Mouse (Mus musculus) kidney, embryonic 14.5 days (tissue): ENCODE measurements around the gene Dnm2. TPM values are rescaled to one million over a fixed set of nuclear protein-coding genes. Genes with fewer than 3 reads are reported as not detected.

Experiments used
- ATAC-seq: fragments of 200-750 bp; cut with Nextera tagmentation; 2 replicates; pipeline ENCODE4 v1.8.0; 2017; ENCODE audit warnings: moderate number of reproducible peaks, mild to moderate bottlenecking, moderate TSS enrichment, moderate library complexity; ENCODE audit not compliant: low FRiP score, low TSS enrichment
- H3K27ac ChIP-seq: fragments of 300-500 bp; sonication (generic); 2 replicates; pipeline ENCODE4 v1.5.1; 2014; ENCODE audit warnings: low read depth, mild to moderate bottlenecking, low read length, moderate library complexity, mixed read lengths
- H3K27me3 ChIP-seq: fragments of 300-500 bp; sonication (generic); 2 replicates; pipeline ENCODE4 v1.6.1; 2014; ENCODE audit warnings: mild to moderate bottlenecking, low read length; ENCODE audit not compliant: control insufficient read depth, insufficient read depth
- H3K36me3 ChIP-seq: fragments of 300-500 bp; sonication (generic); 2 replicates; pipeline ENCODE4 v1.6.1; 2014; ENCODE audit warnings: low read length, mixed read lengths; ENCODE audit not compliant: control insufficient read depth, insufficient read depth
- H3K4me1 ChIP-seq: fragments of 300-500 bp; sonication (generic); 2 replicates; pipeline ENCODE4 v1.6.1; 2014; ENCODE audit warnings: low read length, mixed read lengths; ENCODE audit not compliant: control insufficient read depth, insufficient read depth
- H3K4me2 ChIP-seq: fragments of 300-500 bp; sonication (generic); replicated peaks from 2 replicates; pipeline ENCODE4 v1.6.1; 2014; ENCODE audit warnings: low read depth, mild to moderate bottlenecking, low read length
- H3K4me3 ChIP-seq: fragments of 300-500 bp; sonication (generic); 2 replicates; pipeline ENCODE4 v1.5.1; 2014; ENCODE audit warnings: mild to moderate bottlenecking, low read length
- H3K9ac ChIP-seq: fragments of 300-500 bp; sonication (generic); 2 replicates; pipeline ENCODE4 v1.6.1; 2014; ENCODE audit warnings: low read depth, mild to moderate bottlenecking, low read length, moderate library complexity
- H3K9me3 ChIP-seq: fragments of 300-500 bp; sonication (generic); 2 replicates; pipeline ENCODE4 v1.6.1; 2016; ENCODE audit warnings: low read length; ENCODE audit not compliant: control insufficient read depth
- WGBS: fragments of 180-500 bp; shearing (Covaris S2); extraction: QIAGEN DNeasy Blood & Tissue Kit; methylation state at CpG from one replicate; pipeline ENCODE4 v1.1.7; 2014; 5-methylcytosine and 5-hydroxymethylcytosine counted together
- polyA plus RNA-seq: library from polyadenylated mRNA; unstranded; fragments of >200 nt; fragmentation: Nextera tagmentation; extraction: Ambion mirVana; gene quantifications from 2 replicates; pipeline ENCODE4 v1.2.1, GENCODE M21; 2014

The Dnm2 gene
- polyA plus RNA-seq, 1 experiment from 2014 or later: 66.1 TPM

DNA sequence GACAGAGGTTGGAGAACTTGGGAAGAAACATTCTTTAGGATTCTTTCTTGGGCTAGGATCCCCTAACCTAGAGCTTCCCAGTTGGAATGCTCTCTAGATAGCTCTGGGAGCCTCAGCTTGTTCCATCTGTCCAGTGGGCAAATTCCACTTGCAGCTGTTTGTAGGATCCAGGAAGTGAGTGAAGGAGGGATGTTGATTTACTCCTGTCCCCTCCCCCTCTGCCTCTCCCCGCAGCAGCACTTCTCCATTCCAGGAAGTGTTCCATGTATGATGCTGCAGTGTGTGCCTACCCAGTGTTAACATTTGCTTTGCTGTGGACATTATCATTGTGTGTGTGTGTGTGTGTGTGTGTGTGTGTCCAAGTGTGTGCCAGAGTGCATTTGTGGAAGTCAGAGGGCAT lies 1.3 kb downstream of the Dnm2 start:
- no peak overlapping the region for H3K27ac ChIP-seq
- no peak for ATAC-seq
- H3K9me3 ChIP-seq: no peaks in the 10 kb centered on the region
- H3K9ac ChIP-seq: peak overlapping the region; percentile 93; the same call in 1 of the 2 replicates
- H3K4me1 ChIP-seq: peaks cover 20% of the 10 kb centered on the region
- 0% methylated on average over 1 of the region's 1 CpGs for WGBS
- peaks cover 8% of the 10 kb centered on the region; the same call in 1 of the 2 replicates for H3K36me3 ChIP-seq
- peak overlapping the region; percentile 93 for H3K4me2 ChIP-seq
- no peaks in the 10 kb centered on the region for H3K27me3 ChIP-seq
- peak overlapping the region; percentile 98 for H3K4me3 ChIP-seq

DNA sequence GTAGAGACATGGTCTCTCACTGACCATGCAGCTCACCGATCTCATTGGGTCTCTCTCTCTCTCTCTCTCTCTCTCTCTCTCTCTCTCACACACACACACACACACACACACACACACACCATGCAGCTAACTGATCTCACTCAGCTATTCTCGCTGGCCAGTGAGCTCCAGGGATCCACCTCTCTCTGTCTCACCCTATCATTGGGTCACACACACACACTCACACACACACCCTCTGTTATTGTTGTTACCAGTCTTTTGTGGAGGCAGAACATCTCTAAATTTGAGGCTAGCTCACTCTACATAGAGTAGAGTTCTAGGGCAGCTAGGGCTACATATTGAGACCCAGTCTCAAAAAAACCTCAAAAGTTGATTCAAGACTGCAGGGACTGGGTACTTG lies 1.8 kb downstream of the Dnm2 start:
- Histone ChIP-seq H3K4me1 (peaks cover 20% of the 10 kb centered on the region), H3K27me3 (no peaks in the 10 kb centered on the region), H3K4me2 (peak overlapping the region; percentile 93; the same call in 1 of the 2 replicates), H3K36me3 (peaks cover 3% of the 10 kb centered on the region; the same call in 1 of the 2 replicates), H3K9ac (no peak overlapping the region), H3K9me3 (no peaks in the 10 kb centered on the region), H3K4me3 (peak overlapping the region; percentile 98; the same call in 1 of the 2 replicates), H3K27ac (no peak overlapping the region)
- ATAC-seq: no peak
- 65% methylated on average over 2 of the region's 2 CpGs for WGBS

- Histone ChIP-seq H3K36me3 (no peaks in the 10 kb centered on the region), H3K4me1 (peaks cover 20% of the 10 kb centered on the region), H3K9ac (no peak overlapping the region), H3K4me2 (no peak overlapping the region), H3K27me3 (no peaks in the 10 kb centered on the region), H3K4me3 (no peak overlapping the region), H3K27ac (no peak overlapping the region), H3K9me3 (no peaks in the 10 kb centered on the region)
- no peak for ATAC-seq
- WGBS: 84% methylated on average over 2 of the region's 2 CpGs
Observed at GRCm38 (mm10) chr9:21427773-21428172, 3.1 kb downstream of the Dnm2 start.

DNA sequence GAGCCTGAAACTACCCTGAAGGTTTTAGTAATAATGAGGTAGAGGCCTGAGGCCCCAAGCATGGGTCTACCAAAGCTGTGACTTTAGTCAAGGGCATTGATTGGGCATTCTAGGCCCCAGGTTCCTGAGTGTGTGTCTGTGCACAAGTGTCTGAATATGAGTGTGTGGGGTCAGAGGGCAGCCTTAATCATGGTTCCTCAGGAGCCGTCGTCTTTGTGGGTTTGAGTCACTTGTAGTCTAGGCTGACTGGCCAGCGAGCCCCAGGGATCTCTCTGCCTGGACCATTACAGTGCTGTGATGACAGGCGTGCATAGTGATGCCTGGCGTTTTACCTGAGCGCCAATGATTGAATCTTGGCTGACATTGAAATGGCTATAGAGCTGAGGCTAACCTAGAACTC lies 3.5 kb downstream of the Dnm2 start:
- no peaks in the 10 kb centered on the region for H3K27me3 ChIP-seq
- H3K9ac ChIP-seq: no peak overlapping the region
- H3K4me3 ChIP-seq: no peak overlapping the region
- H3K36me3 ChIP-seq: no peaks in the 10 kb centered on the region
- no peaks in the 10 kb centered on the region for H3K9me3 ChIP-seq
- 80% methylated on average over 6 of the region's 6 CpGs for WGBS
- no peak overlapping the region for H3K27ac ChIP-seq
- no peak overlapping the region for H3K4me2 ChIP-seq
- peaks cover 20% of the 10 kb centered on the region for H3K4me1 ChIP-seq
- ATAC-seq: no peak

DNA sequence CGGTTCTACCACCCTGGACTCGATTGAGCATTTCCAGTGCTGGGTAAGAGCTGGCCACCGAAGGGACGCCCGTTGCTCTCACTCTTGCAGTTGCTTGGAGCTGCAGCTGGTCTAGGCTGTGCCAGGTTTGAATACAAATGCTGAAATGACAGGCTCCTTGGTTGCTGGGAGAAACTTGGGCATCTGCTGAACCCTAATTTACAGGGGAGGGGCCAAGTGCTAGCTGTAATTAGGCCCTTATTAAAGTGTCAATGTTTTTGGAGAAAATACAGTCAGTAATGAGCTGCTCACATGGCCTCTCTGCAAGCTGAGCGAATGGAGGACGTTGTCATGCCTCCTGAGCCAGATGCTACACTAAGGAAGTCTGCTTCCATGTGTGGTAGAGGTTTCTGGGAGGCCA lies 6.0 kb downstream of the Dnm2 start:
- no peak overlapping the region for H3K27ac ChIP-seq
- WGBS: 79% methylated on average over 7 of the region's 7 CpGs

DNA sequence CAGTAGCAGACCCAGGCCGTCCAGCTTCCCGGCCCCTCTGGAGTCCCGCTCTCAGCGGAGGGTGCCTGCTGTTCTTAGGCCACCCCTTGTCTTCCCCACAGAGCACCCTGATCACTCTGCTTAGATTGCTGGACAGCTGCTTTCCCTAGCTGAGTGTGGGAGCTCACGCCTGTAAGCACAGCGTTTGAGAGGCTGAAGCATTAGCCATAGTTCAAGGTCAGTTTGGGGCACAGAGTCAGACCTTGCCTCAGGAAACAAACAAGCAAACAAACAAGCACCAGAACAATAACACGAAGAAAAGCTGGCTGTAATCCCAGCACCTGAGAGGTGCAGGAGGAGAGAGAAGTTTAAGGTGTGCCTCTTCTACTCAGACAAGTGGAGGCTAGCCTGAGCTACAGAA lies 7.4 kb downstream of the Dnm2 start:
- no peak for ATAC-seq
- Histone ChIP-seq H3K27me3 (no peaks in the 10 kb centered on the region), H3K36me3 (no peaks in the 10 kb centered on the region), H3K4me1 (peaks cover 10% of the 10 kb centered on the region; the same call in 1 of the 2 replicates), H3K9ac (no peak overlapping the region), H3K27ac (no peak overlapping the region), H3K9me3 (no peaks in the 10 kb centered on the region), H3K4me2 (no peak overlapping the region), H3K4me3 (no peak overlapping the region)
- 82% methylated on average over 7 of the region's 7 CpGs for WGBS

More for the DNA sequence above, 6.0 kb downstream of the Dnm2 start:
- H3K36me3 ChIP-seq: no peaks in the 10 kb centered on the region
- ATAC-seq: no peak
- H3K4me3 ChIP-seq: no peak overlapping the region
- H3K4me2 ChIP-seq: no peak overlapping the region
- H3K27me3 ChIP-seq: no peaks in the 10 kb centered on the region
- H3K9me3 ChIP-seq: no peaks in the 10 kb centered on the region
- peaks cover 21% of the 10 kb centered on the region for H3K4me1 ChIP-seq
- H3K9ac ChIP-seq: no peak overlapping the region

GRCm38 (mm10) chr9:21433766-21434165 lies 9.1 kb downstream of the Dnm2 start:
- H3K4me1 ChIP-seq: peaks cover 10% of the 10 kb centered on the region; the same call in 1 of the 2 replicates
- 81% methylated on average over 8 of the region's 8 CpGs for WGBS
- no peaks in the 10 kb centered on the region for H3K36me3 ChIP-seq
- H3K27ac ChIP-seq: no peak overlapping the region
- no peak overlapping the region for H3K4me3 ChIP-seq
- no peaks in the 10 kb centered on the region for H3K9me3 ChIP-seq
- H3K4me2 ChIP-seq: no peak overlapping the region
- no peak overlapping the region for H3K9ac ChIP-seq
- ATAC-seq: no peak
- no peaks in the 10 kb centered on the region for H3K27me3 ChIP-seq

- Histone ChIP-seq H3K4me1 (peaks cover 11% of the 10 kb centered on the region), H3K27me3 (no peaks in the 10 kb centered on the region), H3K36me3 (no peaks in the 10 kb centered on the region), H3K9ac (no peak overlapping the region), H3K4me2 (no peak overlapping the region), H3K9me3 (no peaks in the 10 kb centered on the region), H3K4me3 (no peak overlapping the region), H3K27ac (no peak overlapping the region)
- WGBS: 97% methylated on average over 2 of the region's 2 CpGs
- no peak for ATAC-seq
Observed at GRCm38 (mm10) chr9:21434410-21434809, 9.7 kb downstream of the Dnm2 start.

DNA sequence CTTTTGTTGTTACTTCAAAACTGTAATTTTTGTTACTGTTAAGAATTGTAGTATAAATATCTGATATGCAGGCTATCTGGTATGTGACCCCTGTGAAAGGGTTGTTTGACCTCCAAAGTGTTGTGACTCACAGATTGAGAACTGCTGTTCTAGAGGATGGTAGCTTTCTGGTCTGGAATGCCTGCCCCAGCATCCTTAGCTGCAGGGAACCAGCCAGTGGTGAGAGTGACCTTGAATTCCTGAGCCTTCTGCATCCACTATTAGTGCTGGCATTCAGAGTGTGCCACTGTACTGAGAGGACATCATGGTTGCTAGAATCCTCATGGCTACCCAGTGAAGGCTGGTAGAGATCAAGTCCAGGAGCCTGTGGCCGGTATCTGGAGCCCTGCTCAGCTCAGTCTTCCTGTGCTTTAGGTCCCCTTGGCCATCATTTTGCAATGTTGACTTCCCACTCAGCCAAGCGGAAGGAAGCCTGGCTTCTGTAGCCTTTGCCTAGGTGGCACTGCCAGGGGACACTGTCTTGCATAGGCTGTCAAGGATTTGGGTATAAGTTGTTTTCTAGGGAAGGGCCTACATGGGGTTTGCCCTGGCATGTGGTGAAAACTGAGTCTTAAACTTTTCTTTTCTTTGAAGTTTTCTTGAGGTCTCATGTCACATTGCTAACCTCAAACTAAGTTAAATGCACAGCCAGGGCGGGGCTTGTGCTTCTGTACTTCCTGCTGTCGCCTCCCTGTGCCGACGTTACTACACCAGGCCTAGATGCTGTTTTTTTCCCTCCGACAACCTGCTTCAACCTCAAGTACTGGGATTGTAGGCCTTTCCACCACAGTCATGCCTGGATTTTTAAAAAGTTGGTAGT lies 11.3 kb downstream of the Dnm2 start:
- 85% methylated on average over 7 of the region's 7 CpGs for WGBS
- no peak overlapping the region for H3K4me2 ChIP-seq
- no peaks in the 10 kb centered on the region for H3K36me3 ChIP-seq
- ATAC-seq: no peak
- H3K27ac ChIP-seq: no peak overlapping the region
- no peak overlapping the region for H3K9ac ChIP-seq
- H3K27me3 ChIP-seq: no peaks in the 10 kb centered on the region
- no peaks in the 10 kb centered on the region for H3K9me3 ChIP-seq
- H3K4me1 ChIP-seq: peaks cover 9% of the 10 kb centered on the region; the same call in 1 of the 2 replicates
- H3K4me3 ChIP-seq: no peak overlapping the region
